Mouse (Mus musculus): ENCODE data around the gene Gal.

Gal gene

GRCm38 (mm10) chr19:3414268-3414733 is at the start of gene Gal:
Gal (minus strand) TSS chr19:3414544.
- DNase-seq (ENCODE audit: low read depth, low spot score), result no peak

GRCm38 (mm10) chr19:3459986-3460385 is 45.6 kb upstream of the Gal start:
- no peak for DNase-seq (ENCODE audit: low read depth, low spot score)

- DNase-seq (ENCODE audit: low read depth, low spot score), result no peak
Observed at GRCm38 (mm10) chr19:3458331-3459099, 44.2 kb upstream of the Gal start.

GRCm38 (mm10) chr19:3457700-3458099 is 43.4 kb upstream of the Gal start:
- no peak for DNase-seq (ENCODE audit: low read depth, low spot score)

GRCm38 (mm10) chr19:3451649-3452048 is 37.3 kb upstream of the Gal start:
- peak; percentile 92 for DNase-seq (ENCODE audit: low read depth, low spot score)

GRCm38 (mm10) chr19:3451170-3451569 is 36.8 kb upstream of the Gal start:
- peak; percentile 76 for DNase-seq (ENCODE audit: low read depth, low spot score)

GRCm38 (mm10) chr19:3450714-3451113 is 36.4 kb upstream of the Gal start:
- DNase-seq (ENCODE audit: low read depth, low spot score), result no peak

GRCm38 (mm10) chr19:3449248-3449647 is 34.9 kb upstream of the Gal start:
- no peak for DNase-seq (ENCODE audit: low read depth, low spot score)

GRCm38 (mm10) chr19:3447348-3447747 is 33.0 kb upstream of the Gal start:
- no peak for DNase-seq (ENCODE audit: low read depth, low spot score)

GRCm38 (mm10) chr19:3441092-3441491 is 26.7 kb upstream of the Gal start:
- peak; percentile 42 for DNase-seq (ENCODE audit: low read depth, low spot score)

- DNase-seq (ENCODE audit: low read depth, low spot score), result no peak
Observed at GRCm38 (mm10) chr19:3440667-3441066, 26.3 kb upstream of the Gal start.

GRCm38 (mm10) chr19:3437980-3438379 is 23.6 kb upstream of the Gal start:
- DNase-seq (ENCODE audit: low read depth, low spot score), result no peak

GRCm38 (mm10) chr19:3436840-3437239 is 22.5 kb upstream of the Gal start:
- DNase-seq (ENCODE audit: low read depth, low spot score), result peak; percentile 79

GRCm38 (mm10) chr19:3435824-3436223 is 21.5 kb upstream of the Gal start:
- no peak for DNase-seq (ENCODE audit: low read depth, low spot score)

GRCm38 (mm10) chr19:3434641-3435040 is 20.3 kb upstream of the Gal start:
- no peak for DNase-seq (ENCODE audit: low read depth, low spot score)

- DNase-seq (ENCODE audit: low read depth, low spot score), result no peak
Observed at GRCm38 (mm10) chr19:3434124-3434523, 19.8 kb upstream of the Gal start.

- DNase-seq (ENCODE audit: low read depth, low spot score), result no peak
Observed at GRCm38 (mm10) chr19:3431969-3432368, 17.6 kb upstream of the Gal start.

- no peak for DNase-seq (ENCODE audit: low read depth, low spot score)
Observed at GRCm38 (mm10) chr19:3431066-3431465, 16.7 kb upstream of the Gal start.

- DNase-seq (ENCODE audit: low read depth, low spot score), result no peak
Observed at GRCm38 (mm10) chr19:3429156-3429816, 14.9 kb upstream of the Gal start.

GRCm38 (mm10) chr19:3428057-3428830 is 13.9 kb upstream of the Gal start:
- DNase-seq (ENCODE audit: low read depth, low spot score), result no peak

GRCm38 (mm10) chr19:3424214-3424613 is 9.9 kb upstream of the Gal start:
- no peak for DNase-seq (ENCODE audit: low read depth, low spot score)

GRCm38 (mm10) chr19:3422981-3423380 is 8.6 kb upstream of the Gal start:
- DNase-seq (ENCODE audit: low read depth, low spot score), result no peak

All from A20 (cell line).